Mouse (Mus musculus): ENCODE measurements around the gene Ppa1. TPM values are rescaled to one million over a fixed set of nuclear protein-coding genes. Genes with fewer than 3 reads are reported as not detected.
"Not testable (repeated sequence)": the region's sequence is repeated elsewhere in the genome, so short reads cannot be mapped to it uniquely, and the experiment has no call there.

Ppa1 gene
- total RNA-seq (2014; fragmentation: Nextera tagmentation): 67.1 and 84.1 TPM in 2 replicates
- total RNA-seq (2017): 169 and 176 TPM in 2 replicates

DNA sequence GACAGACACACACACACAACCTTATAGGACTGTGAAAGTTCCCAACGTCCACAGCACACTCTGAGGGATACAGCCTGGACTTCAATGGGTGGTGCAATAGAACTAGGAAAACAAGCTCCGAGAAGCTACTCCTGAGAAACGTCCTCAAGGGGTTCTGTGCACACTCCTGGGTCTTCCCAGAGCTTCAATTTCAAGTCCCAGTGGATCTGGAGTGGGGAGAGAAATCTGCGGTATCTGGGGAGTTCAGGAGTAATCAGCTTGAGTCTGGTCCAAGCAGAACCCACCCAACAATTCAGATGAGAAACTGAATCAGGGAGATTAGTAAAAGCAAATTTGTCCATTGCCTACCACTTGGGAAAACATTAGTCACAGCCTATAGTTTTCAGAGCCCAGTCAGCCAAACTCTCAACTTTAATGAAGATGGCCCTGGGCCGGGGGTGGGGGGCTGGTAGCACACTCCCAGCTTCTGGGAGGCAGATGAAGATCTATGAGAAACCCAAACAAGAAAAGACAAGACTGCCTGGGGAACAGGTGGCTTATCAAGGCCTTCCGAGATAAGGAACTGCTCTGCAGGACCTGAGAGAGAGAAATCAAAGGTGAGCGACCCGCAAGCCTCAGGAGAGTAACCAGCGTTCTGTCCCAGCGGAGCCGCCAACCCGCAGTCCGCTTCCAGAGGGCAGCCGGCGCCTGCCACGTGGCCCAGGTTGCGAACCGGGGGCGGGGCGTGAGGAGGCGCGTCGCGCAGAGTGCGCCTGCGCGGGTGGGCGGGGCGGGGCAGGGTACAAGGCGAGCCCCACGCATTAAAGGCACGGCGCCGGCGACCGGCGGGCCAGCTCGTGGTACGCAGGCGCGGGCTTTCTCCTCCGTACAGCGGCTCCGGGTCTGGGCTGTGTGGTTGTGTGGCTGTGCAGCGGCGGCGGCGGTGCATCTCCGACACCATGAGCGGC is at the start of gene Ppa1:
Ppa1 (plus strand) TSS at position 763 of the 947 bp plus-strand sequence.
- peak; percentile 86 for ATAC-seq (replicated peaks; ENCODE audit: poor library complexity, severe bottlenecking)

DNA sequence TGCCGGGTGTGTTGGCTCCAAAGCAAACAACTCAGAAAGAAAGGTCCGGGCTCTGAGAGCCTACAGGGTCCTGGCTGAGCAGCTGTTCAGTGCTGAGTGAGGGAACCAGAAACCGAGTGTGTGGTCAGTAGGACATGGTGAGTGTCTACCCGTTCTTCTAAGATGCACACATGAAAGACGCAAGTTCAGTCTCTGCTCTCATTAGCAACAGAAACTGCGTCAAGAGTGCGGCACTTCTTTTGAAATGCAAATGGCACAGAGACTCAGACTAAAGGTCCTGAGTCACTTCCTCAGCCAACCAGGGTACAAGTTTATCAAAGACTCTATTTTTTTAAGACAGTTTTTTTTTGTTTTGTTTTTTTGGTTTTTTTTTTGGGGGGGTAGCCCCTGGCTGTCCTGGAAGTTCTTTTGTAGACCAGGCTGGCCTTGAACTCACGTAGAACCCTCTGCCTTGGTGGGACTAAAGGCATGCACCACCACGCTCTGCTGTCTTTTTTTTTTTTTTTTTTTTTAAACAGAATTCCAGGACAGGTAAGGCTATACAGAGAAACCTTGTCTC is 48.7 kb upstream of the Ppa1 start:
- ATAC-seq (replicated peaks; ENCODE audit: poor library complexity, severe bottlenecking): no peak

DNA sequence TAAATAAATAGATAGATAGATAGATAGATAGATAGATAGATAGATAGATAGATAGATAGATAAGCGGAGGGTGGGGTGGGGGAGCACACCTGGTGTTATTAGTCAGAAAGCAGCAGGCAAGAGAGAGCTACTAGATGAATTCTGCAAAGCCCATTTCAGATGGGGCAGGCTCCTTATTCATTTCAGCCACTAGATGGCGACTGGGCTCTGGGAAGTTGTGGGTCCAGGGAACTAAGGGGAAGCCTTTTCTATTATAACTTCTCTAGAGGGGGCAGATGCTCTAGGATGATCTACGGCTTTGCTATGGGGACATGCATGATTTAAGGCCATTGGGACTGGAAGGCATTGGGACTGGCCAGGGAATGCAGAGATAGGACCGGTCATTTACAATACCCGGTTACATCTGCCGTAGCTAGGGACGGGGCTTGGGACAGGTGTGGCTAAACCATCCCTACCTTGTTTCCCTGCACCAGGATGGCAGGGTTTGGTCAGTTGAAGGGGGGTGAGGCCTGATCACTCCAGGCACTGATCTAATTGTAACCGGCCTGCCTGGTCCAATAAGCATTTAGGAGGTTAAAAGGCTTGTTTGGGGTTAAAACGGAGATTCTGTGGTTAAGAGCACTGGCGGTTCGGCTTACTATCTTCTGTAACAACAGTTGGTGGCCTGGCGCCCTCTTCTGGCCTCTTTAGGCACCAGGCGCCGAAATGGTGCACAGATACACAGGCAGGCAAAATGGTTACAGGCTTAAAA is 45.9 kb upstream of the Ppa1 start:
- peak; percentile 82 for ATAC-seq (replicated peaks; ENCODE audit: poor library complexity, severe bottlenecking)

DNA sequence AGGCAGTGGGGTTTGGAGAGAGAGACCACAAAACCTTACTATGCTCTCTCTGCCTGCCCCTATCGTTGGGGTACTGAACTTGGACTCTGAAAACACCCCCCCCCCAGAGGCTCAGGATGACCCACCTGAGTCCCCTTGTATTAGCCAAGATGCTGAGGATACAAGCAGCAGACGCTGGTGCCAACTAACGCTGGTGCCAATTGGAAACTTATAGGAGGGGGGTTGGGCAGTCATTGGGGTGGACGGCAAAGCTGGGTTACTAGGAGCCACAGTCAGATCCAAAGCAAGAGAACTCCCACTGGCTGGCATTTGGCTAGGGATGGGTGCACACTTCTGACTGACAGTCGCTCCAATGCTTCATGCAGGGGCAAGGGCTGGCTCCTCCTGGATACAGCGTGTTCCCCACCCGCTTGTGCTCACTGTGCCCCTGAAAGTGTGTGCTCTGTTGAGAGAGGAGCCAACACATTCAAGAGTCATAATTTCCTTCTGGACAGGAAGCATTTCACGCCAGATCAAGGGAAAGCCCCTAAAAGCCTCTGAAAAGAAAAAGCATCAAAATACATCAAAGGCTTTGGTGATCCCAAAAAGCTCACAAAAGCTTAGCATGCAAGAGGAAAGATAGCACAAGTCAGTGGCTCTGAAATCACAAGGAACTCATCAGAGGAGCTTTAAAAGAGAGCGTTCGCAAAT is 43.8 kb upstream of the Ppa1 start:
- no peak for ATAC-seq (replicated peaks; ENCODE audit: poor library complexity, severe bottlenecking)

DNA sequence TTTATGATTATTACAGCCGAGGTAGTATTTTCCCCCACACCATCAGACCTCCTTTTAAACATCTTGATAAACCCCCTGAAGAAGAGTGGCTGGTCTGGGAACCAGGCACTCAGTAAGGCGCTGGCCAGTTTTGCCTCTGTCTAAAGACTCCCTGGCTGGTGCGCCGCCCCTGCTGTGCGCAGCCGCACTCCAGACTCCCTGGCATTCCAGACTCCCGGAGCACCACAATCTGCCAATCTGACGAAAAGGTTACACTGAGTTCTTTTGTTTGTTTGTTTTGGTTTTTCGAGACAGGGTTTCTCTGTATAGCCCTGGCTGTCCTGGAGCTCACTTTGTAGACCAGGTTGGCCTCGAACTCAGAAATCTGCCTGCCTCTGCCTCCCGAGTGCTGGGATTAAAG is 43.0 kb upstream of the Ppa1 start:
- ATAC-seq (replicated peaks; ENCODE audit: poor library complexity, severe bottlenecking): not testable (repeated sequence)

DNA sequence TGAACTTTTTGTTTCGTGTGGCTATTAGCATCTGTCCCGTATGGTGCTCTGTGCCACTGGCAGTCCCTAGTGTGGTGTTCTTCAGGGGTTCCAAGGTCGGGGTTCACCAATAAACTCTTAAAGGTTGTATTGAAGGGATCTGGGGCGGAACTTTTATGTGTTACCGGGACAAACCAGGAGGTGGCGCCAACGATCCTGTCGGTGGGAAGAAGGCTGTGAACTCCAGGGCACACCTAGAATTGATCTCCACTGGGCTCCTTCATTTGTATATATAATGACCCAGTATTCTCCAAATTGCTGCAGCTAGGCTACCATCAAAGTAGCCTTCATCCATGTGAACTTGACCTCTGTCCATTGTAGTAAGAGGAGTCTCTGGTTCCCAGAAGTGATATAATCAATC is 42.5 kb upstream of the Ppa1 start:
- ATAC-seq (replicated peaks; ENCODE audit: poor library complexity, severe bottlenecking): peak; percentile 61; the same call in 1 of the 2 replicates

DNA sequence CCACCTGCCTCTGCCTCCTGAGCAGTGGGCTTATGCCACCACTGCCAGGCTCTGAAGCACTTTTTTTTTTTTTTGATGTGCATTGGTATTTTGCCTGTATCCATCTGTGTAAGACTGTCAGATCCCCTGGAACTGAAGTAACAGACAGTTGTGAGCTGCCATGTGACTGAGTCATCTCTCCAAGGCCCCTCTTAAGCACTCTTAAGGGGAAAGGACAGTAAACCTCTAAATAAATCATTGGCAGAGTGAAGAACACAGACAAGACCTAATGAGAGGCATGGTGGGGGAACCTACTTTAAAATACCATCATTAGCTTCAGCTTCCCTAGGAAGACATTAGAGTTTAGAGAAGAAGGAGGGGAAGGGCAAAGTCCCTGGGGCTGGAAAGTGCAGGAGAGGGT is 40.1 kb upstream of the Ppa1 start:
- ATAC-seq (replicated peaks; ENCODE audit: poor library complexity, severe bottlenecking): no peak

DNA sequence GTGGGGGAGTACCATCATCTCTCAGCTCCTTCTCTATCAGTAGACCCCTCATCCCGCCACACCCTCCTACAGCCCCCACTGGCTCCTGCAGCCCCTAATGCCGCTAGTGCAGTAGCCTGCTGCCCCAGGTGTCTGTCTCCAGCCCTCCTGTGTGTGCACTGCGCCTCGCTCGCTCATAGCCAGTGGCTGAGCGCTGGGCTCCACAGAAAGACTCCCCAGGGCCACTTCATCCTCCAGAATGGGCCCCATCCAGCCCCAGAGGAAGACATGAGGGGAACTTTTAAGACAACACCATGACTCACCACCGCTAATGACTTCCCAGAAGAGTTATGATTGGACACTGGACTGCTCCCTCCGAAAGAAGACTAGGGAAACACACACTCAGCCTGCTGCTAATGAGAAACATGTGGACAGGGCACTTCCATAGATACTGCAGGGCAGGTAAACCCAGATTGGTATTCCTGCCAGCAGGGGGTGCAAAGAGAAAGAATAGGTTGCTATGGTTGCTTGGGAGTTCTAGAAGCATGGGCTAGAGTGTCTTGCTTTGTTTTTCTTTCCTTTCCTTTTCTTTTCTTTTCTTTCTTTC is 37.6 kb upstream of the Ppa1 start:
- ATAC-seq (replicated peaks; ENCODE audit: poor library complexity, severe bottlenecking): no peak

DNA sequence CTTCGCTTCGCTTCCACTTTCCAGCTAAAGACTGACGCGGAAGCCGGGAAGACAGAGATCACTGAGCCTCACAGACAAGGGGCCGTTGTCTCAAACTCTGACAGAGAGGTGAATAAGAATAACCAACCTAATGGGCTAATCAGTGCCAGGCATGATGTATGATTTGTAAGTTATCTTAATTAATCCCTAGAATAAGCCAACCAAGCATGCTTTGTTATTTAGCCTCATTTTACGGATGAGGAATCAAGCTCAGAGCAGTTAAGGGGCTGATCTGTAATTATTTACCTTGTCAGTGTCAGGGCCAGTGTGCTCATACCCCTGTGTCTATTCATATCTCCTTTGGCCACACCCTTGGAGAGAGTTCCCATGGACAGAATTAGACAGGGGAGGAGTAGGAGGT is 34.0 kb upstream of the Ppa1 start:
- no peak for ATAC-seq (replicated peaks; ENCODE audit: poor library complexity, severe bottlenecking)

DNA sequence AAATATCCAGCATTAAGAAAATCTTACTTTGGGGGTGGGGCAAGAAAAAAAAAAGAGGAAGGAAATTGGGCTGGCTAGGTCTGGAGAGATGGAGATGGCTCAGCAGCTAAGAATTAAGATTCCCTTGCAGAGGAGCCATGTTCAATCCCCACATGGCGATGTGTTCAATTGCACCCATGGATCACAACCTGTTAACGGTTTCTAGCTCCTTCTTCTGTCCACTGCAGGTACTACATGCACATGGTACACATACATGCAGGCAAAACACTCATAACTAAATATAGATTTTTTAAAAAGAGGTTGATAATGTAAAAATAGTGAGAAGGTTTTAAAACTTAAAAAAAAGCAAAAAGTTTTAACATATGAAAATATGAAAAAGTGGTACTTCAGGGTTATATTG is 29.8 kb upstream of the Ppa1 start:
- ATAC-seq (replicated peaks; ENCODE audit: poor library complexity, severe bottlenecking): no peak

DNA sequence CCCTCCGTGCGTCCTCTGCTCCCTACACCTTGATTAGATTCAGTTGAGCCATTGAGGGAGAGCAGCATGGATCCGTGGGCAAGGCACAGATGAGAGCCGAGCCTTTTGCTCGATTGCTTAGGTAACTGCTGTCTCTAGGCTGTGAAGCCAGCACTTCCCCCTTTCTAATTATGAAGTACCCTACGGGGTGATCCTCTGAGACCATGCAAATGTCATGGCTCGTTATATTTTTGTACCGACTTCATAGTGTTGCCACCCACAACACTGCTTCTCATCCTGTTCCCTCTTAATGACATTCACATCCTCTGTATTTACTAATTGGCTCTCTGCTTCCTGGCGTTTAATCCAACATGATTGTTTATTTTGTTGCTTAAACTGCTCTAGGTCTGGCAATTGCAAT is 26.7 kb upstream of the Ppa1 start:
- no peak for ATAC-seq (replicated peaks; ENCODE audit: poor library complexity, severe bottlenecking)

DNA sequence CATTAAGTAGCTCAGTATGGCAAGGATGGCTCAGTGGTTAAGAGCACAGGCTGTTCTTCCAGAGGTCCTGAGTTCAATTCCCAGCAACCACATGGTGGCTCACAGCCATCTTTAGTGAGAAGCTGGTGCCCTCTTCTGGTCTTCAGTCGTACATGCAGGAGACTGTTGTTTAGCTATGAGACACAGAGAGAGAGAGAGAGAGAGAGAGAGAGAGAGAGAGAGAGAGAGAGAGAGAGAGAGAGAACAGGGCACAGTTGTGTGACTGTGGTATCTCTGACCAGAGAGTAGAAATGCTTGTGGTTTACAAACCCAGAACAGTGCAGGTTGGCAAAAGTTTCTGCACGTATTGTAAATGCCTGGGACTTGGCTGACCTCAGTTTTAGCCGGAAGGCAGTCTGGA is 24.5 kb upstream of the Ppa1 start:
- ATAC-seq (replicated peaks; ENCODE audit: poor library complexity, severe bottlenecking): peak; percentile 41

DNA sequence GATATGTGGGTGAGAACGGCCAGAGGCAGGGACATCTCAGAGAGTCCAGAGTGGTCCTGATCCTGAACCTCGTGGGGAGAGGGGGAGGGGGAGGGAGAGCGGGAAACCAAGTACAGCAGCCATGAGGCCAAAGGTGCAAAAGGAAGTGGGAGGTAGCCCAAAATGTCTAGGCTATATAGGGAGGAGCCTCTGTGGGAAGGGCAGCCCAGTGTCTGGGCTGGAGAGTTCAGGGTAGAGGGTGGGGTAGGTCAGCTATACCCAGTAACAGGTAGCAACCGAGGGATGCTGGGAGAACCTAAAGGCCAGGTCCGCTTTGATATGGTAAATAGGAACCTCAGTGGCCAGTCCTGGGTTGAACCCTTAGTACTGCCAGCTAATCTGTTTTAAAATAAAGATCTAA is 23.6 kb upstream of the Ppa1 start:
- ATAC-seq (replicated peaks; ENCODE audit: poor library complexity, severe bottlenecking): no peak

DNA sequence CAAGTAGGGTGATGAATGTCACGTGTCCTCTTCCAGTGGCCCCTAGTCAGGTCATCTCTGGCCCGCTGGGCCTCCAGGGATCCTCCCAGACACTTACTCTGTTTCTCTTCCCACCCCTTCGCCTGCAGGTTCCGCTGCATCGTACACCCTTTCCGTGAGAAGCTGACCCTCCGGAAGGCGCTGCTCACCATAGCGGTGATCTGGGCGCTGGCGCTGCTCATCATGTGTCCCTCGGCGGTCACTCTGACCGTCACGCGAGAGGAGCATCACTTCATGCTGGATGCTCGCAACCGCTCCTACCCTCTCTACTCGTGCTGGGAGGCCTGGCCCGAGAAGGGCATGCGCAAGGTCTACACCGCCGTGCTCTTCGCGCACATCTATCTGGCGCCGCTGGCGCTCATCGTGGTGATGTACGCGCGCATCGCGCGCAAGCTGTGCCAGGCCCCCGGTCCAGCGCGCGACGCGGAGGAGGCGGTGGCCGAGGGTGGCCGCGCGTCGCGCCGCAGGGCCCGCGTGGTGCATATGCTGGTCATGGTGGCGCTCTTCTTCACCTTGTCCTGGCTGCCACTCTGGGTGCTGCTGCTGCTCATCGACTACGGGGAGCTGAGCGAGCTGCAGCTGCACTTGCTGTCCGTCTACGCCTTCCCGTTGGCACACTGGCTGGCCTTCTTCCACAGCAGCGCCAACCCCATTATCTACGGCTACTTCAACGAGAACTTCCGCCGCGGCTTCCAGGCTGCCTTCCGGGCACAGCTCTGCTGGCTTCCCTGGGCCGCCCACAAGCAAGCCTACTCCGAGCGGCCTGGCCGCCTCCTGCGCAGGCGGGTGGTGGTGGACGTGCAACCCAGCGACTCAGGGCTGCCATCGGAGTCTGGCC is 22.7 kb upstream of the Ppa1 start:
- peak; percentile 55 for ATAC-seq (replicated peaks; ENCODE audit: poor library complexity, severe bottlenecking)

DNA sequence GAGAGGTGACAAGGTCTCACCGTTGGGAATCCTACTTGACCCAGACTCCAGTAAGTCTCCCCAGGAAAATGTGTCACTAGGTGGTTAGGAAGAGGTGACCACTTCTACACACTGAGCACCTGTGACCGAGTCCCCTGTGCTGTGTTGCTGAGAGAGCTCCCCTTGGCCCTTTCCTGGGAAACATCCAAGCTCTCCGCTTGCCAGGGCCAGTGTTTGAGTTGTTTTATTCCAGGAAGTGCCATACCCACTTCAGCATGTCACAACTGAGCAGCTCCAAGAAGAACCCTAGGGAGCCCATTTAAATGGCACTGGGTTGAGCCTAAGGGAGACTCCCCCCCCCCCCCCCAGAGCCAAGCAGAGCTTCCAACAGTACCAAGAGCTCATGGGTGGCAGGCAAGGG is 21.8 kb upstream of the Ppa1 start:
- no peak for ATAC-seq (replicated peaks; ENCODE audit: poor library complexity, severe bottlenecking)

DNA sequence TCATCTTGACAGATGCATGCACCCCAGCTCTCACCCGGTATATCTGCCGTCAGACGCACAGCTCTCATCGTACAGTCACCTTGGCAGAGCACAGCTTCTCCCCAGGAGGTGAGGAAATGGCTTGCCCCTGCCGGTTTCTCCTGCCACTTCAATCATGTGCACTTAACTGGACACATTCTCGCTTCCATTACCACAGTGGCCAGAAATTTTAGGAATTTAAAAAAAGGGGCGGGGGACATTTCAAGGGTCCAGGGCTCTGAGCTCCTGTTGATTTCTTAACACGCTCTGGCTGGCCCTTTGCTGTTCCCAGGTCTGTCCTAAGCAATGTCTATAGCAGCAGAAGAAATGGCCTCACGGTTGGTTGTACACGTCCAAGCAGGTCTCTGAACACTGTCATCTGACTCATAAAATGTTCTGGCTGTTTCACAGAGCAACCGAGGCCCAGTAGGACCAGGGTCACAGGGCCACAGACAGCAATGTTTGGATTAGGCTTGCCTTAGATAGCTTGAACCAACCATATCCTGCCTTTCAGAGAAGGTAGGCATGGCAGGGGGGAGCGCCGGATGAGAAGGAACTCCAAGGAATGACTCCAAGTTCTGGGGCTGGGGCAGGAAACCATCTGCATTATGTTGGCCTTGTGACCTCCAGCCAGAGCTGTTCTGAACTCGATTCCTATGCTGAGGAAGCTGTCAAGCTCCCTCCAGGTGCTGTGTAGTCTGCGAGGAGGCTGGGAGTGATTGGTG is 21.0 kb upstream of the Ppa1 start:
- ATAC-seq (replicated peaks; ENCODE audit: poor library complexity, severe bottlenecking): no peak

DNA sequence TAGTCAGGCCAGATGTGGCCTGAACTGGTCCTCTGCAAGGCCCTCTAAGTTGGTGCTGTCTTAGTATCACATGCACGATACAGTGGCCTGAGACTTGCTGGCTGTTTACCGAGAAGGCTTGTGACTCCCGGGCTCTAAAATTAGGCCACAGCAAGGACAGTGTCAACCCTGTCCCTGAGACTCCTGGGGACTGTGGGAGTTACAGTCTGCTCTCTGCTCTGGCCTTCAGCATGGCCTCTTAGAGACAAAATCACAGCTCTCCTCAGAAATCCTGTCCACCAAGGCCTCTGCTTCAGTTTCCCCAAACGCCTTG is 20.5 kb upstream of the Ppa1 start:
- no peak for ATAC-seq (replicated peaks; ENCODE audit: poor library complexity, severe bottlenecking)

DNA sequence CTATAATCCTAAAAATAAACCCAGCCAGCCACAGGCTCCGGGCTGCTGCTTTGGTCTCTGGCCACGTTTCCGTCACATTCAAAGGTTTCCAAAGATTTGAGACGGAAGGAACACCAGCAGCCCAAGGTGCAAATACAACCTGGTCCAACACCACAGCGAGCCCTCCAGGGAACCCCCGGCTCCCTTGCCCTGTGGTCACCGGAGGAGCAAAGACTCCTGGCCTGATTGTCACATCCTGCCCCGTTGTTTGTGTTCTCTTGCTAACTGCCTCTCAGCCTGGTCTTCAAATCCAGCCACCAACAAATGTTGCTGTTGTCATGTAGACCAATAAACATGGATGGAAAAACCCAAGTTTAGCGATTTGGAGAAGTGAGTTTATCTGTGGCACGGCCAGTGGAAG is 15.9 kb upstream of the Ppa1 start:
- no peak for ATAC-seq (replicated peaks; ENCODE audit: poor library complexity, severe bottlenecking)

DNA sequence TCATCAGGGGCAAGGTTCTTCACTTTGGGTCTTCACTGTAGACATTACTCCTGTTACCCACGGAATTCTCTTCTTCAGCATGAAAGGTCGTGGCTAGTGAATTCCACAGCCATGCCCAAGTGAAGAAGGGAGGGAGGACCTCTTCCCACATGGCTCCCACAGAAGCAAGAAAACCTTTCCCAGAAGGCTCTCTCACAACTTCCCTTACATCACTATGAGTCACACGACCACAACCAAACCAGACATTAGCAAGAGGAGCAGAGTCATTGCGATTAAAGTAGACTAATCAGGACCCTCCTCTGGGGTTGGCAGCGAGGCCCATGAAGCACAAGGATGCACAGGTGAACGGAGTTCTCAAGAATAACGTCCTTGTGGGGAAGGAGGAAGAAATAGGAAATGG is 11.3 kb upstream of the Ppa1 start:
- ATAC-seq (replicated peaks; ENCODE audit: poor library complexity, severe bottlenecking): no peak
